Mouse (Mus musculus) liver, embryonic 14.5 days (tissue): Measurements from ENCODE around the gene Cacng8.

Source experiments
- CTCF ChIP-seq: IDR thresholded peaks from 2 replicates; pipeline ENCODE4 v1.5.1; 2016; ENCODE audit warnings: antibody characterized with exemption, low read depth, control low read depth
- EP300 ChIP-seq: IDR thresholded peaks from 2 replicates; pipeline ENCODE4 v1.6.1; 2016; ENCODE audit warnings: antibody characterized with exemption, low read depth

GRCm38 (mm10) chr7:3414888-3415287, 24.4 kb downstream of the Cacng8 start:
- TF ChIP-seq CTCF (no peak), EP300 (no peak)
